Mouse (Mus musculus) heart, adult 2 months (tissue): ENCODE measurements around the gene F5.

Source experiments
- CTCF ChIP-seq: fragments of 200-600 bp; IDR thresholded peaks from 2 replicates; pipeline ENCODE4 v1.8.1; 2022; ENCODE audit warnings: antibody characterized with exemption, mild to moderate bottlenecking, moderate library complexity
- EP300 ChIP-seq: fragments of 200-500 bp; IDR thresholded peaks from 2 replicates; pipeline ENCODE4 v1.6.1; 2011; ENCODE audit warnings: low read depth, low read length, control low read depth; ENCODE audit not compliant: insufficient read depth

DNA sequence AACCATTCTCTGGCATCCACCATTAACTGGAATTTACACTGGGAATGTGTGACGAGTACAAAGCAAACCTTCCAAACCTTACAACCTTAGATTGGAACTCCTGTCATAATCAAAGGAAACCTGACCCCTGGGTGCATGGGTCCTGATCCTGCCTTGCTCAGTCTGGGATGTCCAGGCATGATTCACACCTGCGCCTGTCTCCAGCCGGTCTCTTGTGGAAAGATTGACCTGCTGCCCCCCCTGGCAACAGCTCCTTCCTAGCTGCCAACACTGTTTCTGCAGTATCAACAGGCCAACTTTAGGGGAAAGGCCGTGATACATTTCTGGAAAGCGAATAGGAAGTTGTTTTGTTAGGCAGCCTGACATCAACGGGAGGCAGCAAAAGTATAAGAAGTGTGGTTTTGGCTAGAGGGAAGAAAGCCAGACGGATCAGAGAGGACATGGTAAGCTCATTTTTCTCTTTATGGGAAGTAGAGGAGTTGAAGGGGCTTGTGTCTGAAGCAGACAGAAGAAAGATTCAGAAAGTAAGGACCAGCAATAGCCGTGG is 36.6 kb upstream of the F5 start, which contains the start of gene Selp:
- TF ChIP-seq CTCF, result no peak
- TF ChIP-seq EP300, result no peak
